Mouse (Mus musculus): ENCODE data around the gene Sh3pxd2a.
A peak's percentile ranks its signal among the peaks of the same experiment; 100 is the strongest.

Gene Sh3pxd2a

GRCm38 (mm10) chr19:47374916-47375573, 89.2 kb downstream of the Sh3pxd2a start:
- DNase-seq (ENCODE audit: low read depth, low spot score): no peak

GRCm38 (mm10) chr19:47374440-47374839, 89.8 kb downstream of the Sh3pxd2a start:
- peak; percentile 43 for DNase-seq (ENCODE audit: low read depth, low spot score)

GRCm38 (mm10) chr19:47372044-47372443, 92.2 kb downstream of the Sh3pxd2a start:
- DNase-seq (ENCODE audit: low read depth, low spot score): no peak

GRCm38 (mm10) chr19:47371521-47371920, 92.7 kb downstream of the Sh3pxd2a start:
- no peak for DNase-seq (ENCODE audit: low read depth, low spot score)

- DNase-seq (ENCODE audit: low read depth, low spot score): no peak
Observed at GRCm38 (mm10) chr19:47369008-47369407, 95.2 kb downstream of the Sh3pxd2a start.

GRCm38 (mm10) chr19:47367271-47367879, 96.8 kb downstream of the Sh3pxd2a start:
- no peak for DNase-seq (ENCODE audit: low read depth, low spot score)

- no peak for DNase-seq (ENCODE audit: low read depth, low spot score)
Observed at GRCm38 (mm10) chr19:47366576-47366975, 97.6 kb downstream of the Sh3pxd2a start.

- no peak for DNase-seq (ENCODE audit: low read depth, low spot score)
Observed at GRCm38 (mm10) chr19:47363086-47363668, 101.0 kb downstream of the Sh3pxd2a start.

GRCm38 (mm10) chr19:47360921-47361320, 103.3 kb downstream of the Sh3pxd2a start:
- DNase-seq (ENCODE audit: low read depth, low spot score): no peak

- no peak for DNase-seq (ENCODE audit: low read depth, low spot score)
Observed at GRCm38 (mm10) chr19:47360017-47360416, 104.2 kb downstream of the Sh3pxd2a start.

- no peak for DNase-seq (ENCODE audit: low read depth, low spot score)
Observed at GRCm38 (mm10) chr19:47359166-47359931, 104.9 kb downstream of the Sh3pxd2a start.

- DNase-seq (ENCODE audit: low read depth, low spot score): no peak
Observed at GRCm38 (mm10) chr19:47357297-47357696, 106.9 kb downstream of the Sh3pxd2a start.

GRCm38 (mm10) chr19:47356188-47356857, 107.9 kb downstream of the Sh3pxd2a start:
- peak; percentile 52 for DNase-seq (ENCODE audit: low read depth, low spot score)

- DNase-seq (ENCODE audit: low read depth, low spot score): no peak
Observed at GRCm38 (mm10) chr19:47354456-47354855, 109.7 kb downstream of the Sh3pxd2a start.

GRCm38 (mm10) chr19:47349043-47349442, 115.2 kb downstream of the Sh3pxd2a start:
- DNase-seq (ENCODE audit: low read depth, low spot score): no peak

- no peak for DNase-seq (ENCODE audit: low read depth, low spot score)
Observed at GRCm38 (mm10) chr19:47348395-47349016, 115.7 kb downstream of the Sh3pxd2a start.

- no peak for DNase-seq (ENCODE audit: low read depth, low spot score)
Observed at GRCm38 (mm10) chr19:47347021-47347643, 117.1 kb downstream of the Sh3pxd2a start.

GRCm38 (mm10) chr19:47346606-47347005, 117.6 kb downstream of the Sh3pxd2a start:
- DNase-seq (ENCODE audit: low read depth, low spot score): no peak

GRCm38 (mm10) chr19:47345851-47346568, 118.2 kb downstream of the Sh3pxd2a start:
- no peak for DNase-seq (ENCODE audit: low read depth, low spot score)

- DNase-seq (ENCODE audit: low read depth, low spot score): no peak
Observed at GRCm38 (mm10) chr19:47343422-47343821, 120.8 kb downstream of the Sh3pxd2a start.
